Mouse (Mus musculus): ENCODE data around the gene Mmgt2. TPM values are rescaled to one million over a fixed set of nuclear protein-coding genes. Genes with fewer than 3 reads are reported as not detected.

Mmgt2 gene
- polyA plus RNA-seq, 1 experiment, result 6.8 TPM

- TF ChIP-seq POLR2A (IDR thresholded peaks at IDR 0.05; ENCODE audit: borderline replicate concordance, control insufficient read depth, low read depth, low read length) (peak; percentile 23; the same call in 1 of the 2 replicates), CTCF (IDR thresholded peaks at IDR 0.05; ENCODE audit: control insufficient read depth, insufficient read depth, low read length) (peak; percentile 99)
- 40% methylated on average over 19 of the region's 19 CpGs for WGBS
- H3K4me1 ChIP-seq (ENCODE audit: control insufficient read depth, insufficient read depth, low read length), result no peaks in the 10 kb centered on the region; the same call in 1 of the 2 replicates
- H3K27ac ChIP-seq (ENCODE audit: control insufficient read depth, insufficient read depth, low read depth, low read length, poor library complexity), result no peak overlapping the region
- no peak overlapping the region for H3K4me3 ChIP-seq (replicated peaks; ENCODE audit: control insufficient read depth, low read depth, low read length)
These were observed 34.7 kb upstream of the Mmgt2 start for GRCm38 (mm10) chr11:62613657-62614365.

GRCm38 (mm10) chr11:62614876-62615410, 33.5 kb upstream of the Mmgt2 start:
- no peak overlapping the region for H3K27ac ChIP-seq (ENCODE audit: control insufficient read depth, insufficient read depth, low read depth, low read length, poor library complexity)

GRCm38 (mm10) chr11:62615456-62615855, 33.0 kb upstream of the Mmgt2 start:
- H3K27ac ChIP-seq (ENCODE audit: control insufficient read depth, insufficient read depth, low read depth, low read length, poor library complexity), result no peak overlapping the region
- no peak for TF ChIP-seq CTCF (IDR thresholded peaks at IDR 0.05; ENCODE audit: control insufficient read depth, insufficient read depth, low read length)
- TF ChIP-seq POLR2A (IDR thresholded peaks at IDR 0.05; ENCODE audit: borderline replicate concordance, control insufficient read depth, low read depth, low read length), result no peak
- no peak overlapping the region for H3K4me3 ChIP-seq (replicated peaks; ENCODE audit: control insufficient read depth, low read depth, low read length)
- no peaks in the 10 kb centered on the region for H3K4me1 ChIP-seq (ENCODE audit: control insufficient read depth, insufficient read depth, low read length)
- 90% methylated on average over 4 of the region's 4 CpGs for WGBS

More at GRCm38 (mm10) chr11:62614876-62615410, 33.5 kb upstream of the Mmgt2 start:
- WGBS, result 84% methylated on average over 8 of the region's 8 CpGs
- TF ChIP-seq CTCF (IDR thresholded peaks at IDR 0.05; ENCODE audit: control insufficient read depth, insufficient read depth, low read length) (no peak), POLR2A (IDR thresholded peaks at IDR 0.05; ENCODE audit: borderline replicate concordance, control insufficient read depth, low read depth, low read length) (no peak)
- Histone ChIP-seq H3K4me3 (replicated peaks; ENCODE audit: control insufficient read depth, low read depth, low read length) (no peak overlapping the region), H3K4me1 (ENCODE audit: control insufficient read depth, insufficient read depth, low read length) (no peaks in the 10 kb centered on the region)

- WGBS, result 57% methylated on average over 8 of the region's 8 CpGs
These were observed 27.4 kb upstream of the Mmgt2 start for GRCm38 (mm10) chr11:62621079-62621478.

GRCm38 (mm10) chr11:62621586-62622283, 26.7 kb upstream of the Mmgt2 start:
- Histone ChIP-seq H3K27ac (ENCODE audit: control insufficient read depth, insufficient read depth, low read depth, low read length, poor library complexity) (no peak overlapping the region), H3K4me3 (replicated peaks; ENCODE audit: control insufficient read depth, low read depth, low read length) (no peak overlapping the region), H3K4me1 (ENCODE audit: control insufficient read depth, insufficient read depth, low read length) (no peaks in the 10 kb centered on the region)
- WGBS, result 72% methylated on average over 4 of the region's 4 CpGs
- no peak for TF ChIP-seq POLR2A (IDR thresholded peaks at IDR 0.05; ENCODE audit: borderline replicate concordance, control insufficient read depth, low read depth, low read length)
- no peak for TF ChIP-seq CTCF (IDR thresholded peaks at IDR 0.05; ENCODE audit: control insufficient read depth, insufficient read depth, low read length)

More at GRCm38 (mm10) chr11:62621079-62621478, 27.4 kb upstream of the Mmgt2 start:
- Histone ChIP-seq H3K4me1 (ENCODE audit: control insufficient read depth, insufficient read depth, low read length) (no peaks in the 10 kb centered on the region), H3K4me3 (replicated peaks; ENCODE audit: control insufficient read depth, low read depth, low read length) (no peak overlapping the region), H3K27ac (ENCODE audit: control insufficient read depth, insufficient read depth, low read depth, low read length, poor library complexity) (no peak overlapping the region)
- TF ChIP-seq POLR2A (IDR thresholded peaks at IDR 0.05; ENCODE audit: borderline replicate concordance, control insufficient read depth, low read depth, low read length) (no peak), CTCF (IDR thresholded peaks at IDR 0.05; ENCODE audit: control insufficient read depth, insufficient read depth, low read length) (no peak)

GRCm38 (mm10) chr11:62622850-62623249, 25.6 kb upstream of the Mmgt2 start:
- Histone ChIP-seq H3K4me3 (replicated peaks; ENCODE audit: control insufficient read depth, low read depth, low read length) (no peak overlapping the region), H3K4me1 (ENCODE audit: control insufficient read depth, insufficient read depth, low read length) (no peaks in the 10 kb centered on the region), H3K27ac (ENCODE audit: control insufficient read depth, insufficient read depth, low read depth, low read length, poor library complexity) (no peak overlapping the region)
- 72% methylated on average over 4 of the region's 4 CpGs for WGBS
- TF ChIP-seq CTCF (IDR thresholded peaks at IDR 0.05; ENCODE audit: control insufficient read depth, insufficient read depth, low read length) (no peak), POLR2A (IDR thresholded peaks at IDR 0.05; ENCODE audit: borderline replicate concordance, control insufficient read depth, low read depth, low read length) (no peak)

GRCm38 (mm10) chr11:62624341-62625291, 23.8 kb upstream of the Mmgt2 start:
- Histone ChIP-seq H3K4me1 (ENCODE audit: control insufficient read depth, insufficient read depth, low read length) (no peaks in the 10 kb centered on the region; the same call in 1 of the 2 replicates), H3K4me3 (replicated peaks; ENCODE audit: control insufficient read depth, low read depth, low read length) (no peak overlapping the region), H3K27ac (ENCODE audit: control insufficient read depth, insufficient read depth, low read depth, low read length, poor library complexity) (no peak overlapping the region)
- 55% methylated on average over 10 of the region's 10 CpGs for WGBS
- no peak for TF ChIP-seq POLR2A (IDR thresholded peaks at IDR 0.05; ENCODE audit: borderline replicate concordance, control insufficient read depth, low read depth, low read length)

Data from bone marrow, adult 2 months (tissue).